8 mouse cellular contexts compared by ENCODE assay signal in genomic region chr13:21917040-21917439, GRCm38 (mm10). TPM values are rescaled to one million over a fixed set of nuclear protein-coding genes. Genes with fewer than 3 reads are reported as not detected.
DNase-seq lines count a peak whose midpoint lies in the region; ATAC-seq and TF ChIP-seq lines count a peak whose summit lies in the region.

No protein-coding gene starts in this region.

- DNase-seq in lung, postnatal 36 days: peak; percentile 12
- no peak for DNase-seq in lung, postnatal 25 days (ENCODE audit: low spot score)
- peak; percentile 53 for DNase-seq in brain, embryonic 14.5 days (ENCODE audit: low read depth)
- peak; percentile 75 for DNase-seq in neural tube, embryonic 11.5 days (ENCODE audit: low spot score)
- no peak for DNase-seq in gastrocnemius, adult 18-20 months (ENCODE audit: low spot score)
- DNase-seq in layer of hippocampus, adult 18-20 months (ENCODE audit: low spot score in 2 of 2): no peak
- no peak for DNase-seq in lung, adult 18-20 months

- H3K4me1 ChIP-seq in hindbrain, embryonic 15.5 days (replicated peaks): peaks cover 11% of the 10 kb centered on the region
- H3K4me1 ChIP-seq in neural tube, embryonic 11.5 days (ENCODE audit: control insufficient read depth, insufficient read depth, low read length): no peaks in the 10 kb centered on the region

- no peak overlapping the region for H3K4me3 ChIP-seq in hindbrain, embryonic 15.5 days
- H3K4me3 ChIP-seq in neural tube, embryonic 11.5 days (ENCODE audit: low read depth, low read length): 0 out of 2 replicates have a peak overlapping the region, but pooled peaks have one; percentile 47

- no peaks in the 10 kb centered on the region for H3K9me3 ChIP-seq in hindbrain, embryonic 15.5 days
- H3K9me3 ChIP-seq in neural tube, embryonic 11.5 days (ENCODE audit: control insufficient read depth, low read length): no peaks in the 10 kb centered on the region

- TF ChIP-seq CTCF in brain, embryonic 14.5 days (IDR thresholded peaks at IDR 0.05; ENCODE audit: borderline replicate concordance, extremely low read depth, insufficient read depth, insufficient read length): no peak

- H3K27ac ChIP-seq in hindbrain, embryonic 15.5 days (replicated peaks): no peak overlapping the region
- no peak overlapping the region for H3K27ac ChIP-seq in neural tube, embryonic 11.5 days (ENCODE audit: low read depth, low read length)

- H3K4me2 ChIP-seq in hindbrain, embryonic 15.5 days: 0 out of 2 replicates have a peak overlapping the region, but pooled peaks have one; percentile 56
- peak overlapping the region; percentile 71 for H3K4me2 ChIP-seq in neural tube, embryonic 11.5 days (ENCODE audit: low read depth)

- no peaks in the 10 kb centered on the region for H3K36me3 ChIP-seq in hindbrain, embryonic 15.5 days
- H3K36me3 ChIP-seq in neural tube, embryonic 11.5 days (ENCODE audit: control insufficient read depth, insufficient read depth, low read length): no peaks in the 10 kb centered on the region

- ATAC-seq in hindbrain, embryonic 15.5 days (ENCODE audit: low FRiP score, low read depth): no peak
- ATAC-seq in neural tube, embryonic 11.5 days (ENCODE audit: insufficient read depth, low FRiP score, low TSS enrichment): no peak

- TF ChIP-seq POLR2A in brain, embryonic 14.5 days (IDR thresholded peaks at IDR 0.05; ENCODE audit: borderline replicate concordance, extremely low read depth, insufficient read depth, insufficient read length, poor library complexity, severe bottlenecking): no peak

- H3K27me3 ChIP-seq in hindbrain, embryonic 15.5 days: peaks cover 72% of the 10 kb centered on the region
- H3K27me3 ChIP-seq in neural tube, embryonic 11.5 days (ENCODE audit: control insufficient read depth, insufficient read depth, low read length): peaks cover 5% of the 10 kb centered on the region; the same call in 1 of the 2 replicates

- WGBS in hindbrain, embryonic 15.5 days: 7% methylated on average over 13 of the region's 13 CpGs
- 2% methylated on average over 13 of the region's 13 CpGs for WGBS in neural tube, embryonic 11.5 days

- H3K9ac ChIP-seq in hindbrain, embryonic 15.5 days: no peak overlapping the region
- no peak overlapping the region for H3K9ac ChIP-seq in neural tube, embryonic 11.5 days (ENCODE audit: low read length)

RNA-seq across cellular contexts. Expression of gene Zfp184, which starts 27.9 kb away (rescaled TPM):
- polyA plus RNA-seq in brain, embryonic 14.5 days (2012; rRNA removed): 14.5 and 14.9 TPM in 2 replicates
- polyA plus RNA-seq in hindbrain, embryonic 15.5 days (2015; fragmentation: Nextera tagmentation; extraction: Ambion mirVana): 11.7 and 12.3 TPM in 2 replicates
- 22.1 and 25.9 TPM in 2 replicates for polyA plus RNA-seq in neural tube, embryonic 11.5 days (2014; fragmentation: Nextera tagmentation; extraction: Ambion mirVana)
- under 1 TPM; 0.48 to 0.69 TPM for total RNA-seq in gastrocnemius, adult 18-20 months (2021)
- total RNA-seq in layer of hippocampus, adult 18-20 months (2021): 1 to 10 TPM; 2.5 to 2.9 TPM

Comparison
In these comparisons a context has a peak if more than half of its experiments do, and no peak if none do; other contexts are left out.
1. DNase-seq: peak in lung, postnatal 36 days (single experiment), brain, embryonic 14.5 days (single experiment) and neural tube, embryonic 11.5 days (single experiment); none in lung, postnatal 25 days (single experiment), gastrocnemius, adult 18-20 months (single experiment), layer of hippocampus, adult 18-20 months (0 of 2) and lung, adult 18-20 months (0 of 2).